Mouse (Mus musculus): ENCODE results near the gene Lrrc75b. TPM values are rescaled to one million over a fixed set of nuclear protein-coding genes. Genes with fewer than 3 reads are reported as not detected.

Gene Lrrc75b
- total RNA-seq (2021) = 1 to 10 TPM; 9.0 to 9.7 TPM

- DNase-seq = peak; percentile 36 to 42
Observed at GRCm38 (mm10) chr10:75559676-75560548, at the start of gene Lrrc75b. Gene Lrrc75b, minus strand, starts transcription at chr10:75560330.

GRCm38 (mm10) chr10:75608975-75609374 lies 48.8 kb upstream of the Lrrc75b start:
- DNase-seq = no peak

- DNase-seq = no peak
Observed at GRCm38 (mm10) chr10:75607253-75607652, 47.1 kb upstream of the Lrrc75b start.

GRCm38 (mm10) chr10:75605162-75605846 lies 45.2 kb upstream of the Lrrc75b start:
- no peak for DNase-seq

GRCm38 (mm10) chr10:75600189-75600730 lies 40.1 kb upstream of the Lrrc75b start:
- no peak for DNase-seq

- no peak for DNase-seq
Observed at GRCm38 (mm10) chr10:75595981-75596380, 35.9 kb upstream of the Lrrc75b start.

- no peak for DNase-seq
Observed at GRCm38 (mm10) chr10:75592585-75592984, 32.5 kb upstream of the Lrrc75b start.

- DNase-seq = no peak
Observed at GRCm38 (mm10) chr10:75591211-75591894, 31.2 kb upstream of the Lrrc75b start.

GRCm38 (mm10) chr10:75589651-75590050 lies 29.5 kb upstream of the Lrrc75b start:
- no peak for DNase-seq

GRCm38 (mm10) chr10:75589129-75589528 lies 29.0 kb upstream of the Lrrc75b start, which contains the start of gene Ggt5:
Gene Ggt5, plus strand, starts transcription at chr10:75589340.
- no peak for DNase-seq

GRCm38 (mm10) chr10:75588336-75588735 lies 28.2 kb upstream of the Lrrc75b start:
- DNase-seq = no peak

- no peak for DNase-seq
Observed at GRCm38 (mm10) chr10:75587781-75588180, 27.7 kb upstream of the Lrrc75b start.

GRCm38 (mm10) chr10:75586553-75586879 lies 26.4 kb upstream of the Lrrc75b start:
- DNase-seq = no peak

- DNase-seq = peak; percentile 84 to 85
Observed at GRCm38 (mm10) chr10:75585876-75586552, 25.9 kb upstream of the Lrrc75b start.

GRCm38 (mm10) chr10:75579129-75579528 lies 19.0 kb upstream of the Lrrc75b start:
- DNase-seq = no peak

GRCm38 (mm10) chr10:75573965-75574364 lies 13.8 kb upstream of the Lrrc75b start:
- DNase-seq = no peak

- DNase-seq = no peak
Observed at GRCm38 (mm10) chr10:75573181-75573580, 13.1 kb upstream of the Lrrc75b start.

GRCm38 (mm10) chr10:75571937-75572336 lies 11.8 kb upstream of the Lrrc75b start:
- no peak for DNase-seq

GRCm38 (mm10) chr10:75570981-75571657 lies 11.0 kb upstream of the Lrrc75b start:
- DNase-seq = no peak

- no peak for DNase-seq
Observed at GRCm38 (mm10) chr10:75568851-75569250, 8.7 kb upstream of the Lrrc75b start.

- DNase-seq = no peak
Observed at GRCm38 (mm10) chr10:75568441-75568840, 8.3 kb upstream of the Lrrc75b start.

- DNase-seq = no peak
Observed at GRCm38 (mm10) chr10:75568029-75568428, 7.9 kb upstream of the Lrrc75b start.
